Mouse (Mus musculus): ENCODE results near the gene Btc.

Btc gene

DNA sequence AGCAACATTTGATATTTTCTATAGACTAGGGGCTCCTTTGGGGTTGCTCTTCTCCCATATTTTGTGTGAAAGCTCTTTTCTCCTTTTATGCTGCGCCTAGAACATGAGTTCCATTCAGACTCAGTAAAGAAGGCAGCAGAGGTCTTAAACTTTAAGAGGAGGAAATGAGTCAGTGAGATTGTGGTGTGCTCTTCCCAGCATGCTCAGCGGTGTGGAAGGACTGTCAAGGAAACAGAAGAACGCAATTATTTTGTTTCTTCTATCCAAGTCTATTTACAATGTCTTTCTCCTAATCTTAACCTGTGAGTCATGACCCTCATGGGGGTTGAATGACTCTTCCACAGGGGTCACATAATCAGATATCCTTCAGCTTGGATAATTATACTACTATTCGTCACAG lies 82.4 kb downstream of the Btc start:
- DNase-seq (ENCODE audit: low spot score): no peak

DNA sequence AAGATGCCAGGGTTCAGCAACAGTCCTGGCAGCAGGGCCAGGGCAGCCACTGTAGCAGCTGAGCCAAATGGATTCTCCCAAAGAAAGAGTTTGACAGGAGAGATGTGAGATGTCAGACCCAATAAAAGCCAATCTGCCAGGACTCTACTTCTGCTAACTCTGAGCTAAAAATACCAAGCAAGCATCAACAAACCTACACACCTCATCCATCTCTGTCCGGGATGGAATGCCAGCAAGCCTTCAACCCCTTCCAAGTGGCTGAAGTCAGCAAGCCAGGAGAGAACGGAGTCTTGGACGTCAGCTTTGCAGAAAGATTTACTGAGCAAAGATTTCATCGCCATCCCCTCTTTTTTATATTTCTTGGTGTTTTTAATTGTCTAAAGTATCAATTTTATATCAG lies 88.8 kb downstream of the Btc start:
- DNase-seq (ENCODE audit: low spot score): no peak

DNA sequence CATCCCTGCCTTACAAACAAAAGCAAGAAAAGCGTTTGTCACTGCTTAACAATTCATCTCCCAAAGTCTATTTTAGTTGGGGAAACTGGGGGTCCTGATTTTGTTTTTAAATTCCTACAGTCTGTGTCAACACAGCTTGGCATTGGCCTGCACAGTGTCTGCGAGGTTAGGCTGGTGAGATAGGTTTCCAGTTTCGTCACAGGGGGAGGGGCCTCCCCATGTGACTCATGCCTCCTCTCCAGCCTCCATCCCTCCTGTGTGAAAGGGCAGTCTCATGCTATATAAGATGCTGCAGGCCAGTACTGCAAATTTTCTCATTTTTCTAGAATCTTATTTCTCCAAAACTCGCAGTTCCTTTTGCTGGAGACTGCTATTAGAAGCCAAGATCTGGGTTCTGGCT lies 91.0 kb downstream of the Btc start:
- no peak for DNase-seq (ENCODE audit: low spot score)

DNA sequence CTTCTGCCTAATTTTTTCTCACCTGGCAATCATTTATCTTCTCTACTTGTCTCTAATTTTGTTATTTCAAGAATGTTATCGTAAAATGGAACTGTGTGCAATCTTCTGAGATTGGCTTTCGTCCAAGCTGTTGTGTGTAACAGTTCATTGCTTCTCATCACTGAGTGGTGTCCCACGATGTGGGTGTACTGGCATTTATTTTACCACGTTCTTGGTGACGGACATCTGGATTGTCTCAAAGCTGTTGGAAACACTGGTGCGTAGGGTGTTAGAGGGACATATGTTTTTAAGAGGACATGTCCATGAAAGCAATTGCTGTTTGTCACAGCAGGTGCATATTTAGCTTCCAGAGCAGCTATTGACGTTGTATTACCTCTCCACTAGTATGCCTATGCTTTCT lies 94.2 kb downstream of the Btc start:
- DNase-seq (ENCODE audit: low spot score): no peak

DNA sequence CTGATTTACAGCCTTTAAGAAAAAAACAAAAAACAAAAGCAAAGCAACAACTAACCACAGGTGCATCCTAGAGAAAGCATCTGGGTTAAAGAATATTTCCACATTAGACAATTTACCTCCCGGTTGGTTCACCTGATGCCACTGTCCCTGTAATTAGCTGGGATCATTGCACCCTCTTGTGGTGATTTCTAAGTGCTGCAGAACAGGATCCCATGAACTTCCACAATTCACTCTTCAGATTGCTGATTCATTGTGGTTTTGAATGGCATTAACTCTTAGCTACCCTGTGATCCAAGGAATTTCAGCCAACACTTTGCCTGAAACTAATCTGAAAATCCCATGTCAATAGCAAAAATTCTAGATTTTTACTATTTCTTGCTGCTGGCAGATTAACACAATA lies 94.9 kb downstream of the Btc start:
- no peak for DNase-seq (ENCODE audit: low spot score)
